ENCODE assay signal across 9 mouse cellular contexts in genomic region chr9:29961512-29961911, GRCm38 (mm10). TPM values are rescaled to one million over a fixed set of nuclear protein-coding genes. Genes with fewer than 3 reads are reported as not detected.
DNase-seq lines count a peak whose midpoint lies in the region; ATAC-seq and TF ChIP-seq lines count a peak whose summit lies in the region.
"Had no signal": no experiment of that assay in that cellular context is flagged by ENCODE, and none has a peak within 500 bp of the region (broad histone marks: within the 10 kb centered on the region; RNA-seq: fewer than 3 reads in every experiment).

No protein-coding gene starts in this region.

- no peak for TF ChIP-seq CTCF in thymus, adult 2 months (IDR thresholded peaks at IDR 0.05; ENCODE audit: borderline replicate concordance, control insufficient read depth, extremely low read depth, insufficient read depth, low read length, poor library complexity)

- no peak for TF ChIP-seq POLR2A in limb, embryonic 14.5 days (IDR thresholded peaks at IDR 0.05; ENCODE audit: borderline replicate concordance, extremely low read depth, insufficient read depth, insufficient read length)
- no peak for TF ChIP-seq POLR2A in thymus, adult 2 months (IDR thresholded peaks at IDR 0.05; ENCODE audit: control insufficient read depth, extremely low read depth, insufficient read depth, low read length, poor library complexity)

- peak overlapping the region; percentile 95 for H3K4me2 ChIP-seq in heart, embryonic 12.5 days
- H3K4me2 ChIP-seq in forebrain, embryonic 15.5 days (replicated peaks) = peak overlapping the region; percentile 74
- H3K4me2 ChIP-seq in limb, embryonic 14.5 days (replicated peaks; ENCODE audit: low read depth, low read length, severe bottlenecking) = peak overlapping the region; percentile 70

- 45% methylated on average over 2 of the region's 2 CpGs for WGBS in heart, embryonic 12.5 days
- WGBS in forebrain, embryonic 15.5 days = 40% methylated on average over 2 of the region's 2 CpGs
- 49% methylated on average over 2 of the region's 2 CpGs for WGBS in limb, embryonic 14.5 days
- 57% methylated on average over 2 of the region's 2 CpGs for WGBS in thymus, adult 2 months

- H3K9ac ChIP-seq in heart, embryonic 12.5 days = 0 out of 2 replicates have a peak overlapping the region, but pooled peaks have one; percentile 50
- H3K9ac ChIP-seq in forebrain, embryonic 15.5 days (replicated peaks) = peak overlapping the region; percentile 72
- no peak overlapping the region for H3K9ac ChIP-seq in limb, embryonic 14.5 days (ENCODE audit: low read depth, low read length, severe bottlenecking)

- no peaks in the 10 kb centered on the region for H3K9me3 ChIP-seq in heart, embryonic 12.5 days (replicated peaks)
- no peaks in the 10 kb centered on the region for H3K9me3 ChIP-seq in forebrain, embryonic 15.5 days
- H3K9me3 ChIP-seq in limb, embryonic 14.5 days (ENCODE audit: control insufficient read depth, low read length) = no peaks in the 10 kb centered on the region

- peaks cover 21% of the 10 kb centered on the region for H3K4me1 ChIP-seq in heart, embryonic 12.5 days (replicated peaks)
- peaks cover 33% of the 10 kb centered on the region for H3K4me1 ChIP-seq in forebrain, embryonic 15.5 days
- H3K4me1 ChIP-seq in limb, embryonic 14.5 days (ENCODE audit: control insufficient read depth, insufficient read depth, low read length) = 0 out of 2 replicates have a peak, but pooled peaks cover 6% of the 10 kb centered on the region
- H3K4me1 ChIP-seq in thymus, adult 2 months (replicated peaks; ENCODE audit: control insufficient read depth, insufficient read depth, low read length) = no peaks in the 10 kb centered on the region

- H3K4me3 ChIP-seq in heart, embryonic 12.5 days = peak overlapping the region; percentile 53
- H3K4me3 ChIP-seq in forebrain, embryonic 15.5 days = peak overlapping the region; percentile 62
- H3K4me3 ChIP-seq in limb, embryonic 14.5 days (replicated peaks; ENCODE audit: low read length) = peak overlapping the region; percentile 36
- H3K4me3 ChIP-seq in thymus, adult 2 months (ENCODE audit: control insufficient read depth, insufficient read depth, low read length) = no peak overlapping the region

- H3K27me3 ChIP-seq in heart, embryonic 12.5 days (replicated peaks) = peaks cover 29% of the 10 kb centered on the region
- H3K27me3 ChIP-seq in forebrain, embryonic 15.5 days = 0 out of 2 replicates have a peak, but pooled peaks cover 2% of the 10 kb centered on the region
- peaks cover 32% of the 10 kb centered on the region; the same call in 1 of the 2 replicates for H3K27me3 ChIP-seq in limb, embryonic 14.5 days (ENCODE audit: control insufficient read depth, insufficient read depth, low read length)
- H3K27me3 ChIP-seq in thymus, adult 2 months (ENCODE audit: control insufficient read depth, insufficient read depth, low read length) = no peaks in the 10 kb centered on the region; the same call in 1 of the 2 replicates

- ATAC-seq in heart, embryonic 12.5 days (ENCODE audit: insufficient number of reproducible peaks, low FRiP score) = no peak
- ATAC-seq in forebrain, embryonic 15.5 days (replicated peaks) = no peak
- ATAC-seq in limb, embryonic 14.5 days (ENCODE audit: low FRiP score, low read depth) = no peak

- DNase-seq in heart, adult 9 months (ENCODE audit: low spot score in 2 of 2) = no peak
- DNase-seq in brain, adult 2 months (ENCODE audit: low read depth, low spot score) = peak; percentile 54
- no peak for DNase-seq in limb, embryonic 14.5 days (ENCODE audit: low spot score)
- no peak for DNase-seq in cerebellum, adult 9-11 months
- no peak for DNase-seq in thymus, adult 2 months
- no peak for DNase-seq in spleen, postnatal 4 days (ENCODE audit: low spot score in 2 of 2)
- DNase-seq: gastrocnemius, postnatal 10 days had no signal

- H3K36me3 ChIP-seq in heart, embryonic 12.5 days = no peaks in the 10 kb centered on the region
- H3K36me3 ChIP-seq in forebrain, embryonic 15.5 days = no peaks in the 10 kb centered on the region
- no peaks in the 10 kb centered on the region for H3K36me3 ChIP-seq in limb, embryonic 14.5 days (ENCODE audit: control insufficient read depth, insufficient read depth, low read length)
- H3K36me3 ChIP-seq in thymus, adult 2 months (ENCODE audit: control insufficient read depth, insufficient read depth, low read length) = no peaks in the 10 kb centered on the region

- H3K27ac ChIP-seq in heart, embryonic 12.5 days (ENCODE audit: poor library complexity, severe bottlenecking) = no peak overlapping the region
- H3K27ac ChIP-seq in forebrain, embryonic 15.5 days (replicated peaks) = peak overlapping the region; percentile 88; the same call in 1 of the 2 replicates
- no peak overlapping the region for H3K27ac ChIP-seq in limb, embryonic 14.5 days (replicated peaks; ENCODE audit: low read depth, low read length)
- H3K27ac ChIP-seq in thymus, adult 2 months (ENCODE audit: control insufficient read depth, insufficient read depth, low read length) = no peak overlapping the region

RNA-seq across cellular contexts. Expression of gene Ntm, which starts 1.4 kb away (rescaled TPM):
- 50.0 and 51.8 TPM in 2 replicates for polyA plus RNA-seq in heart, embryonic 12.5 days (2016; fragmentation: Nextera tagmentation; extraction: Ambion mirVana)
- 98.7 and 106 TPM in 2 replicates for polyA plus RNA-seq in forebrain, embryonic 15.5 days (2015; fragmentation: Nextera tagmentation; extraction: Ambion mirVana)
- polyA plus RNA-seq in limb, embryonic 14.5 days (2012; rRNA removed) = 23.9 and 26.1 TPM in 2 replicates
- 32.4 TPM in 2 replicates for polyA plus RNA-seq in limb, embryonic 14.5 days (2014; fragmentation: Nextera tagmentation; extraction: Ambion mirVana)
- polyA plus RNA-seq in thymus, adult 2 months (2012; rRNA removed) = 0.11 and 0.19 TPM in 2 replicates

Comparison
In these comparisons a context has a peak if more than half of its experiments do, and no peak if none do; other contexts are left out.
1. RNA of gene Ntm, which starts 1.4 kb away (polyA plus RNA-seq): 98.7 to 106 TPM in forebrain, embryonic 15.5 days, 50.0 to 51.8 TPM in heart, embryonic 12.5 days and 23.9 to 32.4 TPM in limb, embryonic 14.5 days; 0.11 to 0.19 TPM in thymus, adult 2 months; every median in the first group is over 10 times any median in the second.
2. Peak in every context shown above with its lines, with median percentiles within 50 percentile points of each other: H3K4me2 ChIP-seq.